Mouse (Mus musculus) left cerebral cortex, adult 11 months (tissue): ENCODE measurements around the gene Pld1.

ENCODE experiments used
- DNase-seq: peaks from one replicate; pipeline ENCODE4 v3.0.0; 2022; ENCODE audit warnings: low spot score

Pld1 gene

DNA sequence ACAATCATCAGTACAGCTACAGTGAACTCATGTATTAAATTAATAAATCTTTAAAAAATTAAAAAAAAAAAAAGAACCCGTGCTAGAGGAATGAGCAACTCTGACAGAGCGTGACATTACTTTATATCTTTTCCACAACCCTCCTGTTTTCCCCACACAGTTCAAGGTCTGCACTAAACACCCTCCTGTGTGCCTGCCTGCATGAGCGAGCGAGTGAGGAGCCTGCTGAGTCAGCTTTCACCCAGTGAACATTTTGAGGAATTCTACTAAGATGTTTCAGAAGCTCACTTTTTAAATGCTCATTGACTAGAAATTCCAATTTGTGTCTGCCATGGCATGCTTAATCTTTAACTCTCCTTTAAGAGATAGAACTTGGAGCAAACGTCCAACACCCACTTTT is 109.1 kb downstream of the Pld1 start:
- DNase-seq: no peak

- no peak for DNase-seq
Measured at GRCm38 (mm10) chr3:28049526-28049925, 111.0 kb downstream of the Pld1 start.

GRCm38 (mm10) chr3:28053076-28053475 is 114.6 kb downstream of the Pld1 start:
- DNase-seq: no peak

DNA sequence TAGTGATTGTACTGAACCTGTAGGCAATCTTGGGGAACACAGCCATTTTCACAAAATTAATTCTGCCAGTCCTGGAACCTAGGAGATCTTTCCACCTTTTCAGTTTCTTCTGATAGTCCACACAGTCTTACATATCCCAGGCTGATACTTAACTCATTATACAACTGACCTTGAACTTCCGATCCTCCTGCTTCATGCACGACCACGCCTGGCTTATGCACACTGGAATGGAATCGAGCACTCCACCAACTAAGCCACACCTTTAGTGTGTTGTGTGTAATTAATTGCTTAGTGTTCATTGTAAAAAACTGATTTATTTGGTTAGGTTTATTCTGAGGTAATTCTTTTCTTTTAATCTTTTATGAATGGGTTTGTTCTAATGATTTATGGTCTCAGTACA is 122.2 kb downstream of the Pld1 start:
- DNase-seq: no peak

GRCm38 (mm10) chr3:28061155-28061554 is 122.7 kb downstream of the Pld1 start:
- DNase-seq: no peak

DNA sequence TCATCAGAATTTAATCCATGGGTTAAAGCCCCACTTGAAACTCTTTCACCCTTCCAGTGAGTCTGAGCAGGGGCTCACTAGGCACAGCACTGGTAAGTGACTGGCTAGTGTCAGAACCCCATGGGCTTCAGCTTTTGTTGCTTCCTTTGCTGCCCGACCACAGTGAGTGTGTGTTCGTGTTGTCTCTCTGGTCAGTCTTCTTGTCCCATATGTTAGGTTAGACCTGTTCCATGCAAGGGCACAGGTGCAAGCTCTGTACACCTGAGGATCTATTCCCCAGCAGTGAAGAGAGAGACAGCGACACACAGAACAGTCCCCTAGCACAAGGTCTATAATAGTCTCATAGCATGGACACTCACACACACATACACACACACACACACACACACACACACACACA is 140.7 kb downstream of the Pld1 start:
- DNase-seq: no peak

DNA sequence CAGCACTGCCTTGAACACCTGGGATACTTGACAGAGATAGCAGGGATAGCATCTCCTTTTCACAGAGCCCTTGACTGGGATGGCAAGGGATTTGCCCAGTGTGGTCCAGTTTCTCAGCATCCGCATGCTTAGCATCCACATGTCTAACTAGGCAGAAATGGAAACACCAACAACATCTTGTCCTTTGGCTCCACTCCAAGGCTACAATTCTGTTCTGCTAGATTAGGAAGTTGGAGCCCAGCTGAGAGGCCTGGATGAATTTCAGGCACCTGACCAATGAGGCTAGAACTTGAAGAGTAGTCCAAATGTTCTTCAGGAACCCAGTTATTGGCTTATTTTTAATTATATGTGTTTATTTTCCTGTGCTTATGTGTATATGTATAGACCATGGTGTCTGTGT is 141.6 kb downstream of the Pld1 start:
- DNase-seq: peak; percentile 4

- DNase-seq: peak; percentile 6
Measured at GRCm38 (mm10) chr3:28081012-28081411, 142.5 kb downstream of the Pld1 start.

DNA sequence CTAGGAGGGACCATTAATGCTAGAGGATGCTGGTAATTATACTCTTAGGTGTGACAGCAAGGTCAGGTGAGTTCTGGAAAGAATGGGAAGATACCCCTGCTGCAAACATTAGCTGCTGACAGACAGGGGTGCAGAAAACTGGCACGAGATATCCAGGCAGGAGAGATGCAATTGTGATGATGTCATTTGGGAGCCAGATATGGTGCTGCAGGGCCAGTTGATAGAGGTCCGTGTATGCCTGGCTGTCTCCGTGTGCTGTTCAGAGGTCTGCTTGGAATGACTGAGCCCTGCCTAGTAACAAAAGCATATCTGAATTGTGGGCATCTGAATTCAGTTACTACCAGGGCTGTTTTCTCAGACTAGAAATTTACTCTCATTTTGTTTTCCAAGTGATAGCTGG is 144.7 kb downstream of the Pld1 start:
- DNase-seq: no peak

DNA sequence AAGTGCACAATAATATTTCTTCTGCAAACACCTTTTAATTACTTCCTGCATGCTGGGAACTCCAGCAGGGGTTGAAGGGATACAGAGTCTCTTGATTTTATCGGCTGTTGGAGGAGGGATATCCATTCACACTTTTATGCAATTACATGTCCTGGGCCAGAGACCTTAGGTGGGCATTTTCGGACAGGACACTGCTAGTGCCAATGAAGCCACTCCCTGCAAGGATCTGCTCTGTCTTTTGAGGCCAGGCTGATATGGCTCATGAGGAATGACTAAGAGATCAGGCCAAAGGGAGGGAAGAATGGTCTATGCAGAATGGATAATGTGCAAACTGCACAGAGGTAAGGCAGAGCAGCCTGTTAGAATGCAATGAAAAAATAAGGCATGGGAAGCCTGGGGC is 145.8 kb downstream of the Pld1 start:
- DNase-seq: no peak

- DNase-seq: no peak
Measured at GRCm38 (mm10) chr3:28091296-28091695, 152.8 kb downstream of the Pld1 start.

GRCm38 (mm10) chr3:28091741-28092140 is 153.2 kb downstream of the Pld1 start:
- no peak for DNase-seq

- no peak for DNase-seq
Measured at GRCm38 (mm10) chr3:28093684-28094302, 155.3 kb downstream of the Pld1 start.

DNA sequence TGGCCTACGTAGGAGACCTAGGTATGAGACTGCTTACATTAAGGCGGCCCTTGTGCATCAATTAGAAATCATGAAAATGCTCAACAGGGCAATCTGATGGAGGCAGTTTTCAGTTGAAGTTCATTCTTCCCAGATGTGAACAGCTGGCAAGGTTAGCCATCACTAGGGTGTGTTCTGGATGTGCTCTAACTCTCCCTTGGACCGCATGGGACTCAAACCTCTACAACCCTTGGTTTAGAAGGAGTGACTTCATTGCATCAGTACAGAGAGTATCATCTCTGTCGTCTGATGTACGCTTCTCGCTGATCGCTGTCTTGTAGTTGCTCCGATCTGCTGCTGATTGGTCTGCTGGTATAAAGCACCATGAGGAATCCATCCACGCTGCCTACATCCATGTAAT is 157.0 kb downstream of the Pld1 start:
- no peak for DNase-seq

DNA sequence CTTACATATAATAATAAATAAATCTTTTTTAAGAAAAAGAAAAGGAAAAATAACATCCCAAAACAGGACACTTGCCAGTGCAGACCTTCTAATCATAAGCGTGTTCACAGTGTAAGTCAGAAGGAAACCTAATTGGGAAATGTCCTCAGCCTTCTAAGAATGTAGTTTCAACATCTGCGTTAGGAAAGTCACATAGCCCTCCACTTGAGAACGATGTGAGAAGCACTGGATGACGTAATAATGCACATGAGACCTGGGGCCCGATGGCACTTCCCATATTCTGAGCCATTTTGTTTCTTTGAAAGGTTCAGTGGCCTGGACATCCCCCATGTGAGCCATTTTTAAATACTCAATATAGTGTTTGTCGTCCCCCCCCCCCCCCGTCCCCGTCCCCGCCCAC is 160.7 kb downstream of the Pld1 start:
- no peak for DNase-seq

DNA sequence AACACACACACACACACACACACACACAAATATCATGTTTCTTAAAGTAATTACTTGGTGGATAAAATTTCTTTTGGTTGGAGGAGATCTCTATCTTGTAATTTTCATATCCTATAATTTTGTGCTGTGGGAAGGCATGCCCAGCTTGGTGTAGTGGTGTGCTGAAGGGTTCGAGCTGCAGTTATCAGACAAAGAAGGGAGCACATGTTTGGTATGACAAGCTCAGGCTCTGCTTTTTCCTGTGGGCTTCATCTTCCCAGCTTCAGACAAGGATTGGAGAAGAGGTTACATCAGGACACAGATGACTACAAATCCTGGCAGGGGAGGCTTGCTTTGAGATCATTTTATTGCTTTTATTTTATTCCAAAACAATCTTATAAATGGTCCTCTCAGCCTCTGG is 166.5 kb downstream of the Pld1 start:
- DNase-seq: no peak

- DNase-seq: peak; percentile 50
Measured at GRCm38 (mm10) chr3:28107446-28108004, 169.0 kb downstream of the Pld1 start.

DNA sequence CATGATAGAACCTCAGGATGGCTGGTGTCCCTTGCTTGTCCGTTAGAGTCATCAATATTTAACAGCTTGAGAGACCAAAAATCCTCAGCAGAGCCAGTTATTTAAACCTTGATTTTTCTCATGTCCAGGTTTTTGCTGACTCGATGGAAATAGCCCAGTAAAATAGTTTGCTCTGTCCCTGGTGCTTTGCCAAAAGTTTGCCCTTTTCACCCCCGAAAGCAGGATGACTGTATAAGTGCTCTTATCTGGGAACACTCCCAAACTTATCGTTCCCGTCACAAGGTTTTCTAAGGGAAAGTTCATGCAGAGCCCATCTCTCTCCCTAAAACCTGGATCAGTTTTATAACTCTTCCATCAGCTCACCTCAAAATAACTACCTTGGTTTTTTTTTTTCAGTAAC is 173.0 kb downstream of the Pld1 start:
- no peak for DNase-seq

GRCm38 (mm10) chr3:28113881-28114280 is 175.4 kb downstream of the Pld1 start:
- DNase-seq: no peak

DNA sequence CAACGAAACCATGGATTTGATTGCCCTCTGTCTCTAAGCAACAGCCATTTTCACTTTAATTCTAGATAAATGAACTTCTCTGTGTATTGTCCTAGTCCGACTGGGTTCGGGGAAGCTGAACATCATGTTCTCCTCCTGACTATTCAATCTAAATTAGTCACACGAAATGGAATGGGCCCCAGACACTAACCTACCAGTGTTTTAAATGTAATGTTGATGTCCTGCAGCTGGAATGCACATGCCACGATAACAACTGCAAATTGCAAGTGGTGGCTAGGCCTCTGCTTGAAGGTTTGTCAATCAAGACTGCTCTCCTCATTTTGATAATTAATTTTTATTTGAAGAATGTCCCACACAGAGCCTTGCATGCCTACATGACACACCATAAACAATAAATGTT is 203.2 kb downstream of the Pld1 start:
- no peak for DNase-seq

DNA sequence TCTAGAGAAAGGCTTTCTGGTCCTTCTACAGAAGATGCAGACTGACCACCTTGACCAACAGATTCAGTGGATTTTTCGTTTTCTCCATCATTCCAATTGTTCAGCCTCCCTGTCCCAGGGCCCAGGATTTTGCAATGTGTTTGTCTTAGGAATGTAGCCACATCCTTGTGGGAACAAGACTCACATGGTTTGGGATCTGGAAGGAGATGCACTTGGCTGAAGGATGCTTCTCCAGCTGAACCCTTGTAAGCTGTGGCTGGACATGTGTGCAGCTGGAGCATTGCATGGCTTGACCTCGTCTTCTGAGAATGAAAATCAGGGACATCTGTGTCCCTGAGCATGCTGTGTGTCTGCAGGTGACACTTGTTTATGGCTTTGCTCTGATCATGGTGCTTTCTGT is 203.6 kb downstream of the Pld1 start:
- DNase-seq: no peak

DNA sequence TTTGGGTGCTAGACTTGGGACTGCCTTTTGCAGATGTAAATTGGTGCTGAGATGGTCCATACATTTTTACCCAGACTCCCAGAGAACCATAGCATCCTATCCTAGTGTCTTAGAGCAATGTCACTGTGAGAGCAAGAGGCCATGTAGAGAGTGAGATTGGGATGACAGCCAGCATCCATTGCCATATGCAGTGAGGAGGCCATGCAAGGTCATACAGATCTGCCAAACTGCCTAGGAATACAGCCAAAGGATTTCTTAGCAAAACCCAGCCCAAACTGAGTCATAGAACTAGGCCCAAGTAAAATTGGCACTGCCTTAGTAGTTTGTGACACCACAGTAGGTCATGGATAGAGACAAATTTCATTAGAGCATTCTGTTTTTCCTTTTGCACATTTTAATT is 206.2 kb downstream of the Pld1 start:
- DNase-seq: no peak

DNA sequence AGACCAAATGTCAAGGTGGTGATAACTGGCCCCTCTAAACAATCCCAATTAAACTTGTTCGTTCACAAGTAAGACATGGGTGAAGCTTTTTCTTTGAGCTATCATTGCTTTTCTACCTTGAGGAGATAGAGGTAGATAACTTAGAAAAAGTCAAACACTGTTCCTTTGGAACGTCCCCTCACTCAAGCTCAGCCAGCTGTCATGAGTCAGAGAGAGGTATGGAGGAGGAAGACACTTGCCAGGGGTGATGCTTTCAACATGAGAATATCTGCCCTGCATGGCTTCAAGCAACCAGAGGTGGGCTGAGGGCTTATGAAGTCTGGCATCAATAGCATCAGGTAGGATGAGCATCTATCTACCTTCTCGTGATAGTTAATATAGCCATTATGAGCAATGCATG is 207.0 kb downstream of the Pld1 start:
- DNase-seq: no peak

GRCm38 (mm10) chr3:28149656-28150256 is 211.3 kb downstream of the Pld1 start:
- peak; percentile 47 for DNase-seq
